Mouse (Mus musculus) Patski (cell line): ENCODE data around the gene Wdr62. TPM values are rescaled to one million over a fixed set of nuclear protein-coding genes. Genes with fewer than 3 reads are reported as not detected.

Experiments
- ATAC-seq: fragments of 100-300 bp; one replicate; pipeline ENCODE4 v1.8.0; 2021
- CTCF ChIA-PET: fragments of 350-600 bp; sonication (Branson Sonifier 250); formaldehyde crosslinking; loops from one replicate; lab custom pipeline; 2022; ENCODE audit warnings: inconsistent platforms; lab: Charles Lee
- POLR2A ChIA-PET: fragments of 350-600 bp; sonication (Branson Sonifier 250); formaldehyde crosslinking; loops from one replicate; lab custom pipeline; 2022; ENCODE audit warnings: antibody characterized with exemption, inconsistent platforms; lab: Charles Lee
- DNase-seq: peaks from one replicate; pipeline ENCODE4 v3.0.0-alpha.2; 2011; ENCODE audit warnings: low read depth, low spot score
- H3K27me3 ChIP-seq: fragments of 371-371 bp; one replicate; pipeline ENCODE4 v1.5.1; 2021
- CTCF ChIP-seq: fragments of 100-300 bp; IDR thresholded peaks from one replicate; pipeline ENCODE4 v1.5.1; 2021
- in situ Hi-C: fragments of 300-500 bp; cut with MboI; formaldehyde crosslinking; loops from 3 replicates; pipeline ENCODE4 v1.11.1; 2018; ENCODE audit warnings: low pct_unique_long_range_greater_than_20kb, mixed read lengths
- polyA plus RNA-seq: library from polyadenylated mRNA; unstranded; gene quantifications from one replicate; pipeline ENCODE4 v1.2.3, GENCODE M21; 2021

Gene Wdr62
- polyA plus RNA-seq, 1 experiment from 2014 or later = 9.7 TPM

DNA sequence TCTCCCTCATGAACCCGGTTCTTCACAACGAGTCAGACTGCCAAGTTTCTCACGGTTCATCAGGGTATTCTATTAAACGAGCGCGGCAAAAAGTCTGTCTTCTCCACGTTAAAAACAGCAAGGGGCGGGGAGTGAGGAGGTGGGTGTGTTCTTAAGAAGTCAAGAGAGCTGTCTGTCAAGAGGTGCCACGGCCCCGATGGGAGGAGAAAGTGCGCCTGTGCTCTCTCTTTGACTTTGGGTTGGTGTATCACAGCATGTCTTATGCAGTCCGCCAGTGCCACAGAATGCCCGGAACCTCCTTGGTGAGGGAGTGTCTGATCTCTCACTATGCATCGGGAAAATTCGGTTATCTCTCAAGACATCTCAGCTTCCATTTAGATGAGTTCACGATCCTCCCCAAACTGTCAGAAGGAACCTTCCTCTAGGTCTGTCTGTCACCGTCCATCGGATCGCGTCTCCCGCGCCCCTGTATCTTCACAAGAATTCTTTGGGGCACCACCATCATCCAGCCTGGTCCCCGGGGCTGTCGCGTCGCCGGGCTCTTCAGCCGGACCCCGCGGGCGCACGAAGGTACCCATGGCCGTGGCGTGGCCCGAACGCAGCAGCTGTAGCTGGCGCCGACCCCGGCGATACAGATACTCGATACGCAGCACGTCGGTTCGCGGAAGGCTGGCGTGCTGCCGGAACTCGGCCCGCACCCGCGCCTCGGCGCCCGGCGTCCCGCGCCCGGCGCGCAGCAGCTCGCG lies 41.5 kb upstream of the Wdr62 start, which contains the start of gene E130208F15Rik:
TSS of gene E130208F15Rik (plus strand) at position 202 of the 746 bp plus-strand sequence.
- in situ Hi-C loops = no loop called here
- peak; percentile 69 for ATAC-seq
- POLR2A ChIA-PET = interaction anchor here (0.6 to 1.5 kb wide), 3 partner anchors 8 to 14 kb away, joined by 3 to 5 read pairs (median 3); no protein-coding TSS in a partner anchor

GRCm38 (mm10) chr7:30320946-30321345 lies 40.7 kb upstream of the Wdr62 start:
- DNase-seq (no peak), ATAC-seq (no peak)
- POLR2A ChIA-PET = interaction anchor here (0.9 kb wide), 1 partner anchor 12 kb away, joined by 3 read pairs; no protein-coding TSS in a partner anchor
- TF ChIP-seq CTCF = no peak
- H3K27me3 ChIP-seq = no peaks in the 10 kb centered on the region
- CTCF ChIA-PET = interaction anchor here (1.0 to 2.0 kb wide), 5 partner anchors 10 to 20 kb away, joined by 3 to 7 read pairs (median 4); partner anchors contain the start of gene Alkbh6
- in situ Hi-C loops = no loop called here

More for the DNA sequence above, 41.5 kb upstream of the Wdr62 start, which contains the start of gene E130208F15Rik:
- CTCF ChIA-PET = interaction anchor here (1.1 to 2.0 kb wide), 3 partner anchors 11 to 14 kb away, joined by 4 to 7 read pairs (median 4); no protein-coding TSS in a partner anchor
- DNase-seq = no peak
- no peak for TF ChIP-seq CTCF
- no peaks in the 10 kb centered on the region for H3K27me3 ChIP-seq

DNA sequence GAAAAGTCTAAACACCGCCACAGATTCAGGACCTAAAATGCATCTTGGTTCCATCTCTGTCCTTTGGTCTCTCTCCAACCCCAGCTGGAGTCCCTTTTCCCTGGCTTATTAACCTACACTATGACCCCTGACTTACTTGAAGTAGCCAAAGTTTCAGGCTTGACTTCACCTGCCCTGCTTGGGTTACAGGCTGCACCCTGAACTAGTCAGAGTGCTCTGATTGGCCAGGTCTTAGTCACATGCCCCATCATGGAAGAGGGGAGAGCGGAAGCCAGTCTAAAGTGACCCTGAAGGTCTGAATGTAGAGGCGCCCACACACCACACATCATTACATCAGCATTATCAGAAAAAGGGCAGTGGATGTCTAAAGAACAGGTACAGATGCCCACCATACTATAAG lies 37.9 kb upstream of the Wdr62 start:
- ATAC-seq = no peak
- TF ChIP-seq CTCF = no peak
- ChIA-PET CTCF (no interaction called here), POLR2A (interaction anchor here (0.6 to 1.0 kb wide), 2 partner anchors 15 to 217 kb away, joined by 3 read pairs; no protein-coding TSS in a partner anchor)
- in situ Hi-C loops = no loop called here
- H3K27me3 ChIP-seq = no peaks in the 10 kb centered on the region
- DNase-seq = no peak

DNA sequence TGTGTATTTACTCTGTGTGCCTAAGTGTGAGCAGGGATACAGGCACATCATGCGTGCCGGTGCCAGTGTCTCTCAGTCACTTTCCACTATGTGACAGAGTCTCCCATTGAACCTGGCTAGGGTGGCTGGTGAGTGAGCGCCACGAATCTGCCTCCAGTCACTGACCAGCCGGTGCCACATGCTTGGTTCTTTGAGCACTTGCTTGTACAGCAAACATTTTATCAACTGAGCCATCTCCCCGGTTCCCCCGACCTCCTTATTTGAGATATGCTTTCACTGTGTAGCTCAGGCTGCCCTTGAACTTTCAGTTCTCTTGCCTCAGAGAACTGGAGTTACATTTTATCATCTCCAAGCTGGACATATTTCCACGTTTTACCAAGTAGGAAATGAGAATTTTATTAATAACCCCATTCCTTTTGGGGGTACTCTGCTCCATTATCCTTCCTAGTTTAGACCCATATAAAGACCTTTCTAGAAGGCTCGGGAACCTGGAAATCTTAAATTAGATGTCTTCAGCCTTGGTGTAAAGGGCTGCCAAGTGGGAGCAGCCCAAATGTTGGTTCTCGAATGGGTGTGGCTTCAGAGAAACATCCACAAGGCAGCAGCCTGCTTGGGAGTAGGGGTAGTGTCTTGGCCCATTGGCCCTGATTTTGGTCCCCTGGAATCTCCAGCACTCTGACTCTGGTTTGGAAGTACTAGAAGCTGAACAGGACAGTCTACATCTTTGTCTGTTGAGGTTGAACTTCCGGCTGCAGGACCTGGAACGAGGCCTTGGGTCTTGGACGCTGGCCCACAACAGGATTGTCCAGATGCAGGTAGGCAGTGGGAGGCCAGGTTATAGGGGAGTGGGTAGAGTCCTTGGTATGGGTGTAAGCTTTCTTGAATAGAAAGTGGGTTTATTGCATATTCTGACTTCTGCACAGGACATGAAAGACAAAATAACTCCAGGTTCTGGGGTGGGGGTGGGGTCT lies 35.6 kb upstream of the Wdr62 start:
- in situ Hi-C loops = no loop called here
- no peak for ATAC-seq
- DNase-seq = no peak
- no peaks in the 10 kb centered on the region for H3K27me3 ChIP-seq
- ChIA-PET POLR2A (no interaction called here), CTCF (no interaction called here)
- no peak for TF ChIP-seq CTCF

DNA sequence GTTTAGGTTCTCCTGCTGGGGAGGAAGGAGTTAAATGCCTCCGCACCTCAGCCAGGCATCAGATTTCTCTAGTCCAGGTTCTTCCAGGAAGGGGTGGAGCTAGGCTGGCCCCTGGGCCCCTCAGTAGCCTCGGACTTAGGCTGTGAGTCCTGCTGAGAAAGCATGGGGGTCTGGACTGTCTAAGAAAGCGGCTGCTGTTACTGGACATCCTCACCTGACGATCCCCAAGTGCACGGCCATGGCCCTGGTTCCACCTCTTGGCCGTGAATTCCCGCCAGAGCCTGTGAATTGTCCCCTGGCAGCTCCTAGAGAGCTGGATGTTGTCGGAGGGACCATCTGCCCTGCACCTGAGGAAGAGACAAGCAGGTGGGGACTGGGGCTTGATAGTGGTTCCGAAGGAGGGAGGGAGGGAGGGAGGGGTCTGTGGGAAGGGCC lies 34.5 kb upstream of the Wdr62 start, which contains the start of gene Syne4:
TSS of gene Syne4 (plus strand) at position 87 of the 435 bp plus-strand sequence.
- in situ Hi-C loops = no loop called here
- ATAC-seq = no peak
- ChIA-PET POLR2A (no interaction called here), CTCF (no interaction called here)
- TF ChIP-seq CTCF = no peak
- DNase-seq = no peak
- no peaks in the 10 kb centered on the region for H3K27me3 ChIP-seq

DNA sequence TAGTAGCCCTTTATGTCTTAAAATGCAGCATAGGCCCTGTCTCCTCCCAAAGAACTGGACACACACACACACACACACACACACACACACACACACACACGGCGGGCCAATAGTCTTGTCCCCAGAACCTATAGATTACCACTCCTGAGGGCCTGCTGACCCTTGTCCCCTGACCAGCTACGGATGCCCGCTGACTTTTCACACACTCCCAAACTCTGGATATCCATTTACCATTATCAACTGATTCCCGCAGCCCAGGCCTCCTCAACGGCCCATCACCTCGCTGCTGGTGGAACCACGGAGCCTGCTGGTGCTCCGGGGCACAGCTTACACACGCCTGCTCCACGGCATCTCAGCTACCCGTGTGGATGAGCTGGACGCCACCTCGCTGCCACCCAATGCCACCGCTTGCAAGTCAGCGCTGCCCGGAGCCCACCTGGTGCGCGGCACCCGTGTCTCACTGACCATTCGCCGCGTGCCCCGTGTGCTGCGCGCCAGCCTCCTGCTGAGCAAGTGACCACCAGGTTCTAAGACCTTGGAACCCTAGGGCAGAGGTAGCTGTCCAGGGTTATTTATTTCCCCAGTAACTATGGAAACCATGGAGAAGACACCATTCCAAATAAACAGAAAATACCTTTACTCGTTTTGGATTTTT lies 33.6 kb upstream of the Wdr62 start:
- TF ChIP-seq CTCF = no peak
- DNase-seq = no peak
- ChIA-PET POLR2A (interaction anchor here (0.5 to 0.7 kb wide), 3 partner anchors 8 to 56 kb away, joined by 3 to 7 read pairs (median 3); partner anchors contain the start of gene E130208F15Rik), CTCF (interaction anchor here (0.8 to 1.7 kb wide), 3 partner anchors 12 to 22 kb away, joined by 3 to 6 read pairs (median 4); no protein-coding TSS in a partner anchor)
- H3K27me3 ChIP-seq = no peaks in the 10 kb centered on the region
- ATAC-seq = no peak
- in situ Hi-C loops = no loop called here

DNA sequence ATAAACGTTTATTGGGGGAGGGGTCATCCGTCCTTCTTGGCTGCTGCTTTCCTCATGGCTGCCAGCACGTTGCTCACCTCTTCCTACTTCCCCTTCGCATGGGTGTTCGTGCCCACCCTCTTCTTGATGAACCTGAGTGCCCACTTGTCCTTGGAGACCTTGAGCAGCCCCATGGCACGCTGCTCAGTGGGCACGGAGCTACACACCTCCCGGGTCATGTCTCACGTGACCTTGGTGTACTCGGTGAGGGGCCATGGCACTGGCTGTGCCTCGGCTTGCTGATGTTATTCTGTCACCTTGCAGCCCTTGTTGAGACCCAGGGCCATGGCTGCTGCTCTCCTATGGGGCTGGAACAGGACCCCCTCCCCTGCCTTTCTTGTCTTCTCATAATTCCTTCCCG lies 29.9 kb upstream of the Wdr62 start:
- ChIA-PET POLR2A (no interaction called here), CTCF (interaction anchor here (0.7 to 1.2 kb wide), 2 partner anchors 9 to 11 kb away, joined by 3 to 4 read pairs; partner anchors contain the start of gene E130208F15Rik)
- ATAC-seq (no peak), DNase-seq (no peak)
- no peak for TF ChIP-seq CTCF
- no peaks in the 10 kb centered on the region for H3K27me3 ChIP-seq
- in situ Hi-C loops = no loop called here

DNA sequence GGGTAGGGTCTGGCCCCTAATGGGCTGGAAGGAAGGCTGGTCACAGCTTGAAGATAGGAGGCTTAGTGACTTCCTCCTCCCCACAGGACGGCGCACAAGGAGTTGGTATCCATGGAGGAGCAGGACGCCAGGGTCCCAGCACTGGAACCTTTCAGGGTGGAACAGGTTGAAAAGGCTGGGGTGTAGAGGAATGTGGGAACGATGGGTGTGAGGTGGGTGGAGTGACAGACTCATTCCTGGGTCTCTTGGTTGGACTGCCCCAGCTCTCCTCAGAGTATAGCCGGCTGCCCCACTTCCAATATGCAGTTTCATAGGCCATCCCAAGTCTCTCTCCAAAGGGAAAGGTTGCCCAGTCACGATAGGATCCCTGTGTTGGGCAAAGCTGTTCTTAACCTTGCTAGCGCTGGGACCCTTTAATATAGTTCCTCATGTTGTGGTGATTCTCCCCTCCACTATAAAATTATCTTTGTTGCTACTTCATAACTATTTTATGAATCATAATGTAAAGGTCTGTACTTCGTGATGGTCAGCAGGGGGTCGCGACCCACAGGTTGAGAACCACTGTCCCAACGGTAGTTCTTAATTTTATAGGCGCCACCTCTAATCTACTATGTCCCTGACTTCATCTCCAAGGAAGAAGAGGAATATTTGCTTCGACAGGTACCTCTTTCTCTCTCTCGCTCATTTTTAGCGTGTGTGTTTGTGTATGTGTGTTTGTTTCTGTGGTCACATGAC lies 29.3 kb upstream of the Wdr62 start:
- H3K27me3 ChIP-seq = no peaks in the 10 kb centered on the region
- CTCF ChIA-PET = interaction anchor here (1.3 kb wide), 1 partner anchor 11 kb away, joined by 3 read pairs; no protein-coding TSS in a partner anchor
- TF ChIP-seq CTCF = no peak
- no peak for DNase-seq
- in situ Hi-C loops = no loop called here
- POLR2A ChIA-PET = interaction anchor here (0.7 kb wide), 1 partner anchor 12 kb away, joined by 3 read pairs; the partner anchor contains the start of gene E130208F15Rik
- no peak for ATAC-seq
